Mouse (Mus musculus) liver, adult 2 months (tissue): ENCODE results near the gene Arl6ip1. TPM values are rescaled to one million over a fixed set of nuclear protein-coding genes. Genes with fewer than 3 reads are reported as not detected.
"Not testable (repeated sequence)": the region's sequence is repeated elsewhere in the genome, so short reads cannot be mapped to it uniquely, and the experiment has no call there.

ENCODE experiments used
- DNase-seq: peaks from one replicate; pipeline ENCODE4 v3.0.0-alpha.2; 2011; ENCODE audit warnings: low read depth, low spot score; ENCODE audit errors: extremely low read depth
- H3K27ac ChIP-seq: fragments of 200-500 bp; replicated peaks from 2 replicates; pipeline ENCODE4 v1.5.1; 2012; ENCODE audit warnings: low read depth, mild to moderate bottlenecking, control low read depth, inconsistent platforms, low read length; ENCODE audit not compliant: insufficient read depth
- H3K27me3 ChIP-seq: fragments of 200-500 bp; 2 replicates; pipeline ENCODE4 v1.6.1; 2012; ENCODE audit warnings: mild to moderate bottlenecking, moderate library complexity, low read length, inconsistent platforms; ENCODE audit not compliant: control insufficient read depth, insufficient read depth
- H3K36me3 ChIP-seq: fragments of 200-500 bp; 2 replicates; pipeline ENCODE4 v1.6.1; 2012; ENCODE audit warnings: low read length, inconsistent platforms; ENCODE audit not compliant: control insufficient read depth, insufficient read depth
- H3K4me1 ChIP-seq: fragments of 200-500 bp; 2 replicates; pipeline ENCODE4 v1.6.1; 2011; ENCODE audit warnings: low read length; ENCODE audit not compliant: control insufficient read depth, insufficient read depth
- H3K4me3 ChIP-seq: fragments of 200-500 bp; 2 replicates; pipeline ENCODE4 v1.5.1; 2011; ENCODE audit warnings: low read depth, mild to moderate bottlenecking, control low read depth, low read length, moderate library complexity; ENCODE audit not compliant: insufficient read depth
- H3K79me2 ChIP-seq: fragments of 200-500 bp; 2 replicates; pipeline ENCODE4 v1.6.1; 2012; ENCODE audit warnings: inconsistent platforms, mild to moderate bottlenecking, low read length, moderate library complexity; ENCODE audit not compliant: control insufficient read depth, insufficient read depth
- H3K9ac ChIP-seq: fragments of 200-500 bp; 2 replicates; pipeline ENCODE4 v1.6.1; 2012; ENCODE audit warnings: low read depth, mild to moderate bottlenecking, control low read depth, inconsistent platforms, low read length
- CTCF ChIP-seq: fragments of 200-500 bp; IDR thresholded peaks from 2 replicates; pipeline ENCODE4 v1.5.1; 2011; ENCODE audit warnings: low read depth, low read length, control low read depth
- POLR2A ChIP-seq: fragments of 200-500 bp; IDR thresholded peaks from 2 replicates; pipeline ENCODE4 v1.6.1; 2011; ENCODE audit warnings: low read length, control low read depth; ENCODE audit not compliant: insufficient read depth; ENCODE audit errors: extremely low read depth
- WGBS: fragments of 180-500 bp; shearing (Covaris S2); methylation state at CpG from one replicate; pipeline ENCODE4 v1.1.7; 2018; 5-methylcytosine and 5-hydroxymethylcytosine counted together
- polyA plus RNA-seq: library from polyadenylated mRNA; depleted of rRNA; stranded (reverse); fragments of >200 nt; gene quantifications from 2 replicates; pipeline ENCODE4 v1.2.3, GENCODE M21; 2012; rRNA removed
- total RNA-seq: library from RNA; depleted of rRNA; stranded (reverse); fragments of >200 nt; gene quantifications from 2 replicates; pipeline ENCODE4 v1.2.3, GENCODE M21; 2014; rRNA removed

The Arl6ip1 gene
- total RNA-seq, result 138 and 143 TPM in 2 replicates
- polyA plus RNA-seq, result 75.4 and 97.8 TPM in 2 replicates

- H3K4me3 ChIP-seq, result peak within 1 kb of the TSS; percentile 72
- no peak for TF ChIP-seq CTCF
- peak; percentile 99 for TF ChIP-seq POLR2A
- peaks cover 18% of the 10 kb centered on the region for H3K36me3 ChIP-seq
- H3K4me1 ChIP-seq, result peaks cover 6% of the 10 kb centered on the region
- under 1% methylated on average over 39 of the region's 39 CpGs for WGBS
- peaks cover 6% of the 10 kb centered on the region; the same call in 1 of the 2 replicates for H3K79me2 ChIP-seq
- peak within 1 kb of the TSS; percentile 83 for H3K27ac ChIP-seq
- peak; percentile 98 for DNase-seq
- H3K9ac ChIP-seq, result peak within 1 kb of the TSS; percentile 79
- H3K27me3 ChIP-seq, result no peaks in the 10 kb centered on the region
Measured at GRCm38 (mm10) chr7:118129430-118130041, at the start of gene Arl6ip1. Gene Arl6ip1, minus strand, starts transcription at chr7:118129662.

- H3K27ac ChIP-seq, result no peak overlapping the region
- H3K79me2 ChIP-seq, result no peaks in the 10 kb centered on the region; the same call in 1 of the 2 replicates
- H3K9ac ChIP-seq, result no peak overlapping the region
- no peak overlapping the region for H3K4me3 ChIP-seq
- H3K36me3 ChIP-seq, result peaks cover 72% of the 10 kb centered on the region
- WGBS, result 73% methylated on average over 1 of the region's 1 CpGs
- no peak for DNase-seq
- no peaks in the 10 kb centered on the region for H3K27me3 ChIP-seq
- no peaks in the 10 kb centered on the region for H3K4me1 ChIP-seq
- TF ChIP-seq POLR2A (no peak), CTCF (no peak)
Measured at GRCm38 (mm10) chr7:118175821-118176355, 46.4 kb upstream of the Arl6ip1 start.

DNA sequence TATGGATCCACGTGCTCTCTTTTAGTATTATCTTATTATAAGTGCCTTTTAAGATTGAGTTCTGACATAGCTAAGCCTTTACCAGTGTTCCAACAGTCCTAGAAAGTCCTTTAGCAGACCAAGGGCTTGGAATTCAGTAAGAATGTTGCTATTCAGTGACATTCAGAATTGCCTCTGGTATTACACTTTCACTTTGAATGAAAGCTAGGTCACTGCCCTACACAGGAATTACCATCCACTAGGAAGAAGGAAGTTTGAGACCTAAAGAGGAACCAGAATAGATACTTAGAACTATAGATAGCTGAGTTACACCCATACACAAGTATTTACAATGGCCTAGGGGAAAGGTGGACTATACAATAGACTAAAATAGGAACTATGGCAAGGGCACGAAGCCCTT is 40.7 kb upstream of the Arl6ip1 start:
- not testable (repeated sequence) for H3K9ac ChIP-seq, H3K4me1 ChIP-seq, H3K27ac ChIP-seq, H3K79me2 ChIP-seq, H3K27me3 ChIP-seq, DNase-seq, H3K4me3 ChIP-seq
- whole genome bisulfite sequencing, result 90% methylated on average over 2 of the region's 2 CpGs
- H3K36me3 ChIP-seq, result peaks cover 71% of the 10 kb centered on the region

GRCm38 (mm10) chr7:118163006-118163405 is 33.5 kb upstream of the Arl6ip1 start:
- H3K36me3 ChIP-seq, result peaks cover 56% of the 10 kb centered on the region
- DNase-seq, result no peak

DNA sequence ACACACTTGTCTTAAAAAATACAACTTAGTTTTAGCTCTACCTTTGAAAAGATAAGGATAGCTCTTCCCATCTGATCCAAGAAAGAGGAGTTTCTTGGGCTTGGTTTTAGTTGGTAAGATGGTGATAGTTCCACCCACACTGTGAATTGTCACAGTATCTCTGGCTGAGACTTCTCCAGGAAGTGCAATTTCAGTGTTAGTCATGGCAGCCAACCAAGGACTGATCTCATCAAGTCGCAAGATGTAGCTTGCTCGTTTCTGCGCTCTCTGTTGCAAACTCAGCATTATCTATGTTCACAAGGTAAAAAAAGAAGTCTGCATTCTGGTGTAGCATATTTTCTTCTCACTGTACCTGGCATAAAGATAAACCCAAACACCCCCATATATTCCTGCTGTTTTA is 30.7 kb upstream of the Arl6ip1 start:
- Histone ChIP-seq H3K79me2 (no peaks in the 10 kb centered on the region), H3K27ac (no peak overlapping the region), H3K27me3 (no peaks in the 10 kb centered on the region), H3K4me3 (no peak overlapping the region), H3K9ac (no peak overlapping the region), H3K4me1 (no peaks in the 10 kb centered on the region), H3K36me3 (peaks cover 52% of the 10 kb centered on the region)
- 75% methylated on average over 3 of the region's 3 CpGs for WGBS
- DNase-seq, result no peak
- TF ChIP-seq CTCF (no peak), POLR2A (no peak)

More at GRCm38 (mm10) chr7:118163006-118163405, 33.5 kb upstream of the Arl6ip1 start:
- no peaks in the 10 kb centered on the region for H3K27me3 ChIP-seq
- TF ChIP-seq POLR2A, result no peak
- no peak overlapping the region for H3K27ac ChIP-seq
- no peaks in the 10 kb centered on the region for H3K4me1 ChIP-seq
- no peak overlapping the region for H3K9ac ChIP-seq
- 97% methylated on average over 8 of the region's 8 CpGs for WGBS
- no peak overlapping the region for H3K4me3 ChIP-seq
- H3K79me2 ChIP-seq, result no peaks in the 10 kb centered on the region

DNA sequence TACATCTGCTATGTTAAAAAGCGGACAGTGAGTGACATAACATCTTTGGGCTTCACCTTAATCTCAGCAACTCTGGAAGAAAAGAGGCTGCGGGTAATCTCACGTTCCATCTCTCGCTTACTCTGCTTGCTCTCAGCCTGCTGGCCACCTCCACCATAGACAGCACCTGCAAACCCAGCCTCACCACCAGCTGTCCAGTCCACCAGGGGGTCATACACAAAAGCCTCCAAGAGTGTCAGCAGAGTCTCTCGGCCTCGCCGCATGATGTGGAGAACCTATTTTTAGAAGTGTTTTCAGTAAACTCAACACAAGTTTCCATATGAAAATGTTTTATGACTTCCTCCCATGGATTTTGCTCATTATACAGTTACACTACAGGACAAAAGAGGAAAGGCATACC is 27.0 kb upstream of the Arl6ip1 start:
- H3K79me2 ChIP-seq, result no peaks in the 10 kb centered on the region
- 94% methylated on average over 7 of the region's 7 CpGs for WGBS
- H3K27ac ChIP-seq, result no peak overlapping the region
- TF ChIP-seq POLR2A (no peak), CTCF (no peak)
- H3K36me3 ChIP-seq, result peaks cover 70% of the 10 kb centered on the region
- no peak overlapping the region for H3K9ac ChIP-seq
- DNase-seq, result no peak
- H3K27me3 ChIP-seq, result no peaks in the 10 kb centered on the region
- no peaks in the 10 kb centered on the region for H3K4me1 ChIP-seq
- H3K4me3 ChIP-seq, result no peak overlapping the region
